Mouse (Mus musculus) MN1 (cell line): ENCODE data around the gene Gpc6.

Experiments
- DNase-seq: peaks from one replicate; pipeline ENCODE4 v3.0.0-alpha.2; 2016; ENCODE audit warnings: low spot score

Gene Gpc6

GRCm38 (mm10) chr14:117854498-117854897, 929.4 kb downstream of the Gpc6 start:
- peak; percentile 36 for DNase-seq

- no peak for DNase-seq
Observed at GRCm38 (mm10) chr14:117871268-117871667, 946.2 kb downstream of the Gpc6 start.

DNA sequence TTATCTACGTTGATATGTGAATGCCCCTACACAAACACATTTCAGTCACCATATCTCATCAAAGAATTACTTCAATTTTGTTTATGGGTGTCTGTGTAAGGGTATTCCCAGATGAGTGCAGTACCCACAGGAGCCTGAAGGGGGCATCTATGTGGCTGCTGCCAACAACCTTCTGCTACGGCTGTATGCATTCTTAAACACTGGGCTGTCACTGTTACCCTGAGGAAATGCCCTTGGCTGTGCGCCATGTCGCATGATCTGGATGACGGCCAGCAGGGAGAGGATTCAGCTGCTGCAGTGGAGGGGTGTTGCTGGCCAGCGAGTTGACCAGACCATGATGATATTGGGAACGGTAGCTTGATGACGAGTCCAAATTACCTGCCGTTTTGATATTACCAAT, 954.2 kb downstream of the Gpc6 start:
- no peak for DNase-seq

DNA sequence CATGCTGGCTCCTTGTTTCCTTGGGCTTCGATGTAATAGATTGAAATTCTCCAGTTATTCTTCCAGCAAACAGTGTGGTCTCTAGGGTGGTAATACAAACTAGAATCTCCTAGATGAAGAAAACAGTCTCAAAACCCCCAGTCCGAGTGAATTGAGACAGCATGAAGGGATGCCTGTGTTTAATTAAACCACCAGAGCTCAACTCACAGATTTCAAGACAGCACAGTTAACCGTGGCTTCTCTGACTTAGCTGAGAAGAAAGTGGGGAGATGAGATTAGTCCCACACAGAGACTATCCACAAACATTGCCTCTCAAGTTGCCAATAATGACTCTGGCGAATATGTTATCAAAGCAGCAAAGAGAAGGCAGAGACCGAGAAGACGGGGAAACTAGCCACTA, 956.0 kb downstream of the Gpc6 start:
- DNase-seq, result no peak

- DNase-seq, result peak; percentile 24
Observed at GRCm38 (mm10) chr14:117882222-117882621, 957.1 kb downstream of the Gpc6 start.

DNA sequence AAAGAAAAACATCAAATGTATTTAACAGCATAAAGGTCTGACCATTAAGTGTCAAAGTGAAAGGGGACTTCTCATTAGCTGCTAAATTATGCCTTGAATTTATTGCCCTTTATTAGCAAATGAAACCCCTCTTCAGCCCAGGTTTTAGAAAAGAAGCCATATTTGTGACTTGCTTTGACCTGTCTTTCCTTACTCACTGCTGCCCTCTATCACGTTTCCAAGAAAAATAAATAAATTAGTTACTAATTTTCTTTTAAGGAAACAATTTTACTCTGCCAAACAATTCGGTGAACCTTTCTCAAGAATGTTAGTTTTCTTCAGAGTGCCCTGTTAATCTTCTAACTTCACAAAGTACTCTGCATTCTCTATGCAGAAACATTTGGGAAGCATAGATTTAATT, 964.5 kb downstream of the Gpc6 start:
- no peak for DNase-seq

- DNase-seq, result no peak
Observed at GRCm38 (mm10) chr14:117891426-117891825, 966.3 kb downstream of the Gpc6 start.

DNA sequence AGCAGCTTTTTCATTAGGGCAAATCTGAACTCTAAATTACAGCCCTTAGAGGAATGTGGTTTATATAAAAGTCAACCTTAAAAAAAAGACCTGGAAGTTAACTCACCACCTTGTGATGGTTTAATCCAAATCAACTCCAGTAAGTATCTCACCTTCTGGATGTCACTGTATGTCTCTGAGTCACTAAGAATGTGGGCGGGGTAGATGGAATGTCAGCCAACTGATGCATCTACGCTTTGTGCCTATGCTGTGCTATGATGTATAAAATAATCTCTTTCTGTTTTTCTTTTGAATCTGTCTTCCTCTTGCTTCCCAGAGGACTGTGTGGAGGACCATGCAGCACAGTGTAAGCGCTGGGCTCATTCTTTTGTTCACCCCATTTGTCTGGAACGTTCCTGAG, 966.9 kb downstream of the Gpc6 start:
- DNase-seq, result no peak

DNA sequence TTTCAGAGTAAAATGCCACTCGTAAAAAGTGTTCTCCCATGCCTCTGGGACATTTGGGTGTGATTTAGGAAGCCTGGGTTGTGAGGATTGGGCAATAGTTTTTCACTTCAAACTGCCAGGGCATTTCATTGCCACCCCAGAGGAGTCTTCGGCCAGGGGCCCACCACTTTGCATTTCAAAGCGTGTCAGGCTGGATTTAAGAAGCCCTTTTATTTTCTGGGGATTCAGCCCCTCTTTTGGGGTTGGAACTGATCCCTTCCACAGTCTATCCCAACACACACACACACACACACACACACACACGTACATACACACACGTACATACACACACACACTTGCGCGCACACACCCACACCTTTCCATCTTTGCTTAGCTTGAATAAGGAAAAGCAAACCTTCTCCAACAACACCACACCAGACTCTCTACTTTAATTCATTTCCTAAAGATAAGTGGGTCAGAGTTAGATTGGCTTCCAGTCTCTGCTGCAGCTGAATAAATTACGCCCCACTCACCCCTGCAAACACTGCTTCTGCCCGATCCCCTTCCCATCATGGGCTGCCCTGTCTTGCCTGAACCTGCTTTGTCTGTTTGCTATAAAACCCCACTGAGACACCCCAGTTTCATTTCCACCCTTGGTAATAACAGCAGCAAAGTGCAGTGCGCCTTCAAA, 969.9 kb downstream of the Gpc6 start:
- DNase-seq, result no peak

DNA sequence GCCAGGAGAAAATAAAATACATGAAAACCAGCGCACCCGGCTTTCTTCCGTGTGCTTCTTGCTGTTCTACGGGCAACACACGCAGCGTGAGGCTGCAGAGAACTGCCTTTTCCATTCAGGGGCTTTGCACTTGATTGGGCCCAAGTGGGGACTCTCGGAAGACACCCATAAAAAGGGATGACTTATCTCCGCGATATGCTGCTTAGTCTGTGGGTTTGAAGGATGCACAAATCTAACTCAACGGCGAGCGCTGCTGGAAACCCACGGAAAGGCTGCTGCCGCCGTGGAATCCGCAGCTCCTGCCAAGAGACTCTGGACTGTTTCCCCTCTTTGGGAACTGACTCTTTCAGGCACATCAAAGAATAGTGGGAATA, 970.4 kb downstream of the Gpc6 start:
- DNase-seq, result no peak

GRCm38 (mm10) chr14:117904300-117904699, 979.2 kb downstream of the Gpc6 start:
- no peak for DNase-seq

DNA sequence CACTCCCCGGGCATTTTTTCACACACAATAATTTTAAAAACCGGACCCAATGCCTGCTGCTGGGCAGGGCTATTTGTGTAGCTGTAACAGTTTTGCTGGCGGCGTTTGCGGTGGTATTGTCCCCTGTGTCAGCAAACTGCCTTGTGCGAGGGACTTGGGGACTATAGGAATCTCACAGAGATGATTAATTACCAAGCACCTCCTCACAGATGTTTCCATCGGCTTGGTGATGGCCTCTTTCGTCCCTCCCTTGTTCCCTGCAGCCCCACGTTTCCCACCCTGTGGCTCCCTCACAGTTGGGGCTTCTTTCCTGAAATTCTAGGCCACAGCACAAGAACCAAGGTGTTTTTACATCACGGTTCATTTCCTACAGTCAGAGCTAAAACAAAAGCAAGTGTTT, 980.6 kb downstream of the Gpc6 start:
- no peak for DNase-seq

DNA sequence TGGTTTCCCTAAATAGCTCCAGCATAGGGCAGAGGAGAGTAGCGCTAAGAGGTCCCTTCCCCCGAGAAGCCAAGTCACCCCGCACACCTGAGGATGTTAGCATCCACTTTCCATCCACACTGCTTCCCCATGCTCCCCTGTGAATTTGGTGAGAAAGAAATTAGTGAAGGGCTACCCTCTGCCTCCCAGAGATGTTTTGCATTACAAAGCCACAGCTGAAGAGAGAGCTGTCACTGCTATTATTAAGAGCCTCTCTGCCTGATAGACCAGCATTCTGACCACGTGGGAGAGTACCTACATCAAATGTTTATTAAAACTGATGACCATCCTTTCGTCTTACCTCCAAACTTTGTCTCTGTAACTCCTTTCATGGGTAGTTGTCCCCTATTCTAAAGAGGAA, 981.2 kb downstream of the Gpc6 start:
- DNase-seq, result no peak

- DNase-seq, result no peak
Observed at GRCm38 (mm10) chr14:117908231-117908920, 983.3 kb downstream of the Gpc6 start.

- DNase-seq, result no peak
Observed at GRCm38 (mm10) chr14:117909046-117909445, 983.9 kb downstream of the Gpc6 start.

GRCm38 (mm10) chr14:117910323-117910722, 985.2 kb downstream of the Gpc6 start:
- no peak for DNase-seq

GRCm38 (mm10) chr14:117912624-117913270, 987.6 kb downstream of the Gpc6 start:
- no peak for DNase-seq

DNA sequence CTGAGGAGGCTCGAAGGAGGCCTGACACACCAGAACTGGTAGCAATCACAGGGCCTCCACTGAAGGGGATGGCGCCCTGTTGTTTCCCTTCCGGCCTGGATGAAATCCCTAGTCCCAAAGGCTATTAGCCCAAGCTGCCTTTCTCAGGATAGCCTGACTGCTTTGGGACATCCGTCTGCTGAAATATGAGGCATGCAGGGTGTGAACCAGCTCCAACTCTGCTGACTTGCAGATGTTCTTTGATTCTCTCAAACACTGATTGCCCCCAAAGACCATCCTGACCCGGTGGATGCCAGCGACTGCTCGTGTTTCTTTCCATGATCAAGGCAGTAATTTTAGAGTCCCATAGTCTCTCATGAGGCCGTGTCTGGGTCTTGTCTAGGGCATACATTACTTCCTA, 991.5 kb downstream of the Gpc6 start:
- no peak for DNase-seq

- no peak for DNase-seq
Observed at GRCm38 (mm10) chr14:117918724-117919123, 993.6 kb downstream of the Gpc6 start.

GRCm38 (mm10) chr14:117919612-117920011, 994.5 kb downstream of the Gpc6 start:
- no peak for DNase-seq

DNA sequence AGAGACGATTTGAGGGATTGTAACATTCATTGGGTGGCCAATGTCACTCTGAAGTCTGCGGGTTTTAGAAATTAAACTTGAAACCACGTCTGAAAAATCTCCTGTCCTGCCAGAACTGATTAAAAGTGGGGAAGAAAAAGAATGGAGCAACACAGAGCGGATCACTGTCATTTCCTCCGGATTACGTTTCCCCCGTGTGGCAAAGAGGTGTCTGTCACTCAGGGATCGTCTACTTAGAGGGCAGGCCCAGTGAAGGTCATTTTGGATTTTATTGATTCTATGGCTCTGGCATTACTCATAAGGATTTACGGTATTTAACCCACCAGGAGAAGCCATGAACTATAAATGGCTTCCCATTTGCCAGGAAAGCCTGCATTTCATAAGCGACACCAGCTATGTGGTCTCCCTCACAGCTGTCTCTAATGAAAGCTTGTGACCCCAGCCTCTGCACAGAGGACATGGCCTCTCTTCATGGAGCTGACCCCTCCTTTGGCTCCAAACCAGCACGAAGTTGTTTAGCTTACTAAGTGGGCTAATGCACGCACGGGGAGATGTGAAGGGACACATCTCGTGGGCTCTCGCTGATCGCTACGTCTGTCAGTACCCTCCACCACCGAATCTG, 996.4 kb downstream of the Gpc6 start:
- DNase-seq, result no peak

DNA sequence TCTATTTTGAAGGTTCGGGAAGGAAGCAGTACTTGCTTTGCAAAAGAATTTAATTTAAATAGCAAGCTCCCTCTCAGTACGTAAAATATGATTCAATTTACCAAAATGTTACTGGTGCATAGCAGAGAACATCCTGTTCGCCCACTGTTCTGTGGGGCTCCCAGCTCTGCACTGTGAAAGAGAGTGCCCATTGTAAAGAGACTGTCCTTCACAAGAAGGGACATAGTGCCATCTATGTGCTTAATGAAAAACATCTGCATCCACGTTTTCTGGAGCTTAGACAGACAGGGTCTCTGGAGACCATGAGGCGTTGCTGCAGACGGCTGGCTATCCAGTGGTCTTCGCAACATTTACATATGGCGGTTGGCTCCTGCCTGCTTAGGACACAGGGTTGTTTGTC, 998.6 kb downstream of the Gpc6 start:
- DNase-seq, result no peak
